Mouse (Mus musculus) heart, embryonic 15.5 days (tissue): ENCODE results near the gene Shmt2. TPM values are rescaled to one million over a fixed set of nuclear protein-coding genes. Genes with fewer than 3 reads are reported as not detected.

Source experiments
- ATAC-seq: fragments of 200-750 bp; cut with Nextera tagmentation; replicated peaks from 2 replicates; pipeline ENCODE4 v1.8.0; 2017; ENCODE audit warnings: low read depth, moderate TSS enrichment; ENCODE audit not compliant: insufficient number of reproducible peaks, insufficient read depth, low FRiP score
- H3K27ac ChIP-seq: fragments of 300-500 bp; sonication (generic); 2 replicates; pipeline ENCODE4 v1.5.1; 2015; ENCODE audit warnings: mild to moderate bottlenecking, inconsistent platforms
- H3K27me3 ChIP-seq: fragments of 300-500 bp; sonication (generic); 2 replicates; pipeline ENCODE4 v1.6.1; 2015; ENCODE audit warnings: inconsistent platforms
- H3K36me3 ChIP-seq: fragments of 300-500 bp; sonication (generic); 2 replicates; pipeline ENCODE4 v1.6.1; 2015; ENCODE audit warnings: mild to moderate bottlenecking, inconsistent platforms
- H3K4me1 ChIP-seq: fragments of 300-500 bp; sonication (generic); replicated peaks from 2 replicates; pipeline ENCODE4 v1.6.1; 2015; ENCODE audit warnings: inconsistent platforms
- H3K4me2 ChIP-seq: fragments of 300-500 bp; sonication (generic); 2 replicates; pipeline ENCODE4 v1.6.1; 2015; ENCODE audit warnings: inconsistent platforms, mild to moderate bottlenecking, moderate library complexity
- H3K4me3 ChIP-seq: fragments of 300-500 bp; sonication (generic); 2 replicates; pipeline ENCODE4 v1.5.1; 2015; ENCODE audit warnings: mild to moderate bottlenecking, inconsistent platforms
- H3K9ac ChIP-seq: fragments of 300-500 bp; sonication (generic); 2 replicates; pipeline ENCODE4 v1.6.1; 2015; ENCODE audit warnings: mild to moderate bottlenecking, inconsistent platforms
- H3K9me3 ChIP-seq: fragments of 300-500 bp; sonication (generic); replicated peaks from 2 replicates; pipeline ENCODE4 v1.6.1; 2016; ENCODE audit warnings: inconsistent platforms
- WGBS: fragments of 180-500 bp; shearing (Covaris S2); methylation state at CpG from one replicate; pipeline ENCODE4 v1.1.7; 2015; ENCODE audit warnings: mixed read lengths; 5-methylcytosine and 5-hydroxymethylcytosine counted together
- polyA plus RNA-seq: library from polyadenylated mRNA; unstranded; fragments of >200 nt; fragmentation: Nextera tagmentation; extraction: Ambion mirVana; gene quantifications from 2 replicates; pipeline ENCODE4 v1.2.1, GENCODE M21; 2015

Shmt2 gene
- polyA plus RNA-seq, 1 experiment from 2014 or later: 89.8 TPM

DNA sequence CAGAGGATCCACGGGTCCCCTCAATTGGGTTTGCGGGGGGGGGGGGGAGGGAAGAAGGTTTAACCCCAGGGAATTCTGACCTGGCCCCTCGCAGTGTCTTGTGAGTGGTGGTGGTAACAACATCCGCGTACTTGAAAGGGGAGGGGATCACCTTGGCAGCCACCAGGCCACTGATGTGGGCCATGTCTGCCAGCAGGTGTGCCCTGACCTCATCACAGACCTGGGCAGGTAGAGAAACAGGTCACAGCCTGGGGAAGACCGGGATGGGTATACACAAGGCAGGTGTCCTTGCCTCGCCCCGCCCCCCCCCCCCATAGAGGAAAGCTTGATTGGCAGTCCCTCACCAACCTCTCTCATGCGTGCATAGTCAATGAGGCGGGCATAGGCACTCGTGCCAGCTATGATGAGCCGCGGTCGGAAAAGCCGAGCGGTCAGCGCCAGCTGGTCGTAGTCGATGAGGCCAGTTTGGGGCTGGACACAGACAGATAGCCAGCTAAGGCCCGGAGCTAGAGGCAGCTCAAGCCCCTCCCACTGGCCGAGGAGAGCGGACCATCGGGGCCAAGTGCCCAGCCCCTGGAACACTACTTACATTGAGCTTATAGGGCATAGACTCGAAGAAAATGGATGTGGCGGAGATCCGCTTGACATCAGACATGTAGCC is 3.1 kb downstream of the Shmt2 start:
- no peak for ATAC-seq
- peaks cover 27% of the 10 kb centered on the region for H3K27me3 ChIP-seq
- no peak overlapping the region for H3K9ac ChIP-seq
- H3K27ac ChIP-seq: no peak overlapping the region
- H3K36me3 ChIP-seq: peaks cover 24% of the 10 kb centered on the region
- H3K4me3 ChIP-seq: no peak overlapping the region
- WGBS: 92% methylated on average over 26 of the region's 26 CpGs
- no peaks in the 10 kb centered on the region for H3K9me3 ChIP-seq
- H3K4me1 ChIP-seq: peaks cover 46% of the 10 kb centered on the region
- H3K4me2 ChIP-seq: no peak overlapping the region

DNA sequence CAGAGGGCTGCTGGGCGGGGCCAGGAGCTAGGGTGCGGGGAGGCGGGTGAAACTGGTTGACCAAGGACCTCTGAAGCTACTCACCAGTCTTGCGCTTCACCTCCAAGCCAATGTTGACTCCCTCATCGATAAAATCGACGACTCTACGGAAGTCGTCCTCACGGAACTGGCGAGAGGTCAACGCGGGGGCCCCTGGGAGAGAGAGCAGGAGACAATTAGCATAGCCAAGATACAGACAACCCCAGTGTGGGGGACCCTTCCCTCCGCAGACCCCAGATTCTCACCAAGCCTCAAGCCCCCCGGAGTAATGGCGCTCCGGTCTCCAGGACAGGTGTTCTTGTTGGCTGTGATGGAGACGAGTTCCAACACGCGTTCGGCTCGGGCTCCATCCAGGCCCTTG is 4.3 kb downstream of the Shmt2 start:
- Histone ChIP-seq H3K4me3 (no peak overlapping the region), H3K9me3 (no peaks in the 10 kb centered on the region), H3K27ac (no peak overlapping the region), H3K9ac (no peak overlapping the region), H3K4me1 (peaks cover 58% of the 10 kb centered on the region), H3K27me3 (peaks cover 27% of the 10 kb centered on the region), H3K36me3 (peaks cover 24% of the 10 kb centered on the region), H3K4me2 (no peak overlapping the region)
- no peak for ATAC-seq
- WGBS: 93% methylated on average over 22 of the region's 22 CpGs

DNA sequence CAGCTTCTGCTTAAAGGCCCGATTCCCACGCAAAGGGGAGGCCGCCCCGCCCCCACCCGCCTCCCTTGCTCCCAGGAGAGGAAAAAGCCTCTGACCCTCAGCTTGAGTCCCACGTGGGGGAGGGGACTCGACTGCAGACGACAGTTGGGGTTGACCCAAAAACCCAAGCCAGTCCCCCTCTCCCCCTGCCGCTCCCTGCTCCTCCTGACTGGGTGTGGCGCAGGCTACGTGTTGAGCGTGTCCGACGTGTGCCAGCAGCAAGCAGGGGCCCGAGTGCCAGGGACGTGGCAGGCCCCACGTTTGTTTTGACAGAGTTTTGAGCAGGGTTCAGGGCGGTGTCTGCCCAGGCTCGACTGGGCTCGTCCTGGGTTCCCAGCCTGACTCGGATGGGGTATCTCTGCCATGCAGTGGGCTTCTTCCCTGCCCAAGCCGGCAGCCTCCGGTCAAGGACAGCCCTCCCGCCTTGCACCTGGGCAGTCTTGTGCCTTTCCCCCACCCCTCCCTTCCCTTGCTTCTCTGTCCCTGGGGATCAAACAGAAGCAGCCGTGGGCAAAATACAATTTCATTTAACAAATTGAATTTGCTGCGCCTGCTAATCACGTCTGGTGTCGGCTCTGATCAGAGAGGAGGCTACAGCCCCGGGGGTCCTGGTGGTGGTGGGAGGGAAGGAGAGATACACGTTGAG is 5.5 kb downstream of the Shmt2 start:
- Histone ChIP-seq H3K4me3 (peak overlapping the region; percentile 34), H3K36me3 (peaks cover 24% of the 10 kb centered on the region), H3K27me3 (peaks cover 34% of the 10 kb centered on the region), H3K27ac (peak overlapping the region; percentile 68), H3K9me3 (no peaks in the 10 kb centered on the region), H3K4me2 (peak overlapping the region; percentile 55), H3K9ac (peak overlapping the region; percentile 23; the same call in 1 of the 2 replicates), H3K4me1 (peaks cover 66% of the 10 kb centered on the region)
- ATAC-seq: peak; percentile 52
- WGBS: 12% methylated on average over 30 of the region's 30 CpGs

DNA sequence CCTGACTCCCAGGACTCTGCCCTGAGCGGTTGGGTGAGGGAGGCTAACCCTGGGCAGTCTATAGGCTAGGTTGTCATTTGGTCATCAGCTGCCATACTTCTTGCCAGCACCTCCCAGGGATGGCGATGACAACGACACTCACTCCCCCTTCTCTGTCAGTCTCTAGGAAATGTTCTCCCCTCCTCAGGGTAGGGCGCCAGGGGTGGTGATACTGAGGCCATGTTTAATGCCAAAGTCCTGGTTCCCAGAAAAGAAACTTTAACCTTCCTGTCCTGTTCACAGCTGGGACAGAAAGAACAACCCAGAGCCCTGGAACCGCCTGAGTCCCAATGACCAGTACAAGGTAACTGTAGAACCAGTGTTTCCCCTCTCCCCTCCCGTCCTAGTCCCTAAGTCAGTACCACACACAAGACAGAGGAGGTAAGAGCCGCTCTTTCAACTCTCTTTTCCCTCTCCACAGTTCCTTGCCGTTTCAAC is 6.2 kb downstream of the Shmt2 start:
- 31% methylated on average over 8 of the region's 8 CpGs for WGBS
- Histone ChIP-seq H3K4me1 (peaks cover 66% of the 10 kb centered on the region), H3K4me2 (peak overlapping the region; percentile 55)

DNA sequence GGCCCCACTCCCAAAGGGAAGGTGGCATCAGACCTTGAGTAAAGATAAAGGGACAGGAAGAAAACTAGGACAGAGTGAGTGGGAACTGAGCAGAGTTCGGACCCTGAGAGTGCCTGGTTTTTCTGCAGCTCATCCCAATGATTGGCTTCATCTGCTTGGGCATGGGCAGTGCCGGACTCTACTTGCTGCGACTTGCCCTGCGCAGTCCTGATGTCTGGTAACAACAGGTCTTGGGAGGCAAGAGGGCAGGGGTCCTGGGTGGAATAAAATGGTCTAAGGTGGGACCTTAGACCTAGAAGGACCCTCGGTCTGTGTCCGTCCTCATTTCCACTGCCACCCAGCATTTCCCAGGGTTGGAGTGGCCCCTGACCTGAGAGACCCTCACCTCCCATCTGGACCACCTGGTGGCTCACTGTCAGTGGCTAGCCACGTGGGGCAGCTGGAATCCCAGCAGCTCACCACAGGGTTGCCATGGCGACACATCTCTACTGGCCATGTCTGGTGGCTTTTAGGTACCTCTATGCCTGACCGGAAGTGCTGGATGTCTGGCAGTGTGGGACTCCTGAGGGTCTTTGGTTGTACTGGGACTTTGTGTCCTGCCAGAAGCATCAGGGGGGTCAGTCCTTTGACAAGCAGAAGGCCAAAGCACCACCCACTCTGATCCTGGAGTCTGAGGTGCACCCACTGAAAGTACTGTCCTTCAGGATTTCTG is 6.8 kb downstream of the Shmt2 start:
- peak overlapping the region; percentile 34 for H3K4me3 ChIP-seq
- ATAC-seq: no peak
- H3K36me3 ChIP-seq: peaks cover 22% of the 10 kb centered on the region
- H3K9ac ChIP-seq: no peak overlapping the region
- no peaks in the 10 kb centered on the region for H3K9me3 ChIP-seq
- WGBS: 41% methylated on average over 9 of the region's 9 CpGs
- peak overlapping the region; percentile 55 for H3K4me2 ChIP-seq
- peaks cover 66% of the 10 kb centered on the region for H3K4me1 ChIP-seq
- H3K27ac ChIP-seq: peak overlapping the region; percentile 68
- peaks cover 47% of the 10 kb centered on the region for H3K27me3 ChIP-seq

More for the DNA sequence above, 6.2 kb downstream of the Shmt2 start:
- Histone ChIP-seq H3K9ac (peak overlapping the region; percentile 23; the same call in 1 of the 2 replicates), H3K27me3 (peaks cover 41% of the 10 kb centered on the region), H3K4me3 (peak overlapping the region; percentile 34), H3K27ac (peak overlapping the region; percentile 68), H3K36me3 (peaks cover 24% of the 10 kb centered on the region), H3K9me3 (no peaks in the 10 kb centered on the region)
- no peak for ATAC-seq

DNA sequence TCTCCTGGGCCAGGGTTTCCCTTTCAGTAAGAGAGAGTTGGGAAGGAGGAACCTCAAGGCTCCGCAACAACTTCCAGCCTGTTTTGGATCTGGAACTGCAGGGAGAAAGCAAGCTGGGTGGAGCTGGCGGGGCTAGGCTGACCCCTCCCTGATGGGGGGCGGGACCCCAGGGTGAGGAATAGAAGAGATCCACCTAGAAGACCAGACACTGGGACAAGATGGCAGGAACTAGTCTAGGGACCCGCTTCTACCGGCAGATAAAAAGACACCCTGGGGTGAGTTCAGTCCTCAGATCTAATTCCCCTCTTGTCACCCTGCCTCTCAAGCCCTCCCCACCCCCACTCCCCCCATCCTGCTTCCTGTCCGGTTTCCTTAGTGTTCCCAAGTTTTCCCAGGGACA is 7.5 kb downstream of the Shmt2 start, which contains the start of gene Ndufa4l2:
Gene Ndufa4l2 (plus strand): TSS at position 204 of the 400 bp plus-strand sequence.
- H3K4me1 ChIP-seq: peaks cover 69% of the 10 kb centered on the region
- no peak within 1 kb of the TSS for H3K9ac ChIP-seq

DNA sequence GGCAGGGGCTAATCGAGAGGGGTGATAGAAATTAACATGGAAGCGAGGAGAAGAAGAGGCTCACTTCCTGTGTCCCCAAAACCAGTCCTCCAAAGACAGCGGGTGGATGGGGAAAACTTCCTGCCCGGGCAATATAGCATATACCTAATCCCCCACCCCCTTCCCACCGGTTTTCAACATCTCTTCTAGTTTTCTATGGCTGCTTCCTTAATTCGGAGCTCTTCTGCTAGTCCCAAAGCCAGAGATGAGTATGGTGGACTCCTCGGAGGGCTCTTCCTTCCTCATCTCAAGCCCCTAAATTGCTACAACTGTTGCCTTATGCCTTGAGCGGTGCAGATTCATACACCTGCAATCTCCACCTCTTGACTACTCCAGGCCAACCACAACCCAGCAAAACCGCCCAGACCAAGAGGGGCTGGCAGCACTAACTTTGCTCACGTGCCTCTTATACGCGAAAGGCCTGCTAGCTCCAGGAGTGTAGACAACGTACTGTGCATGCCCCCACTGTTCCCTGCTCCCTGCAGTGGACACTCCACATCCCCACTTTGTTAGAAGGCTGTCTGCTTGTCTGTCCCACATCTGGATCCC is 8.0 kb downstream of the Shmt2 start:
- no peak overlapping the region for H3K9ac ChIP-seq
- H3K36me3 ChIP-seq: peaks cover 12% of the 10 kb centered on the region
- 0 out of 2 replicates have a peak overlapping the region, but pooled peaks have one; percentile 39 for H3K27ac ChIP-seq
- no peaks in the 10 kb centered on the region for H3K9me3 ChIP-seq
- H3K4me3 ChIP-seq: peak overlapping the region; percentile 57
- peaks cover 60% of the 10 kb centered on the region for H3K27me3 ChIP-seq
- ATAC-seq: no peak
- 21% methylated on average over 13 of the region's 13 CpGs for WGBS
- peaks cover 75% of the 10 kb centered on the region for H3K4me1 ChIP-seq
- peak overlapping the region; percentile 95 for H3K4me2 ChIP-seq

More for the DNA sequence above, 7.5 kb downstream of the Shmt2 start, which contains the start of gene Ndufa4l2:
- no peak for ATAC-seq
- Histone ChIP-seq H3K4me2 (peak within 1 kb of the TSS; percentile 95), H3K9me3 (no peaks in the 10 kb centered on the region), H3K4me3 (peak within 1 kb of the TSS; percentile 57), H3K36me3 (peaks cover 17% of the 10 kb centered on the region), H3K27me3 (peaks cover 54% of the 10 kb centered on the region), H3K27ac (peak within 1 kb of the TSS; percentile 68)
- WGBS: 19% methylated on average over 6 of the region's 6 CpGs

DNA sequence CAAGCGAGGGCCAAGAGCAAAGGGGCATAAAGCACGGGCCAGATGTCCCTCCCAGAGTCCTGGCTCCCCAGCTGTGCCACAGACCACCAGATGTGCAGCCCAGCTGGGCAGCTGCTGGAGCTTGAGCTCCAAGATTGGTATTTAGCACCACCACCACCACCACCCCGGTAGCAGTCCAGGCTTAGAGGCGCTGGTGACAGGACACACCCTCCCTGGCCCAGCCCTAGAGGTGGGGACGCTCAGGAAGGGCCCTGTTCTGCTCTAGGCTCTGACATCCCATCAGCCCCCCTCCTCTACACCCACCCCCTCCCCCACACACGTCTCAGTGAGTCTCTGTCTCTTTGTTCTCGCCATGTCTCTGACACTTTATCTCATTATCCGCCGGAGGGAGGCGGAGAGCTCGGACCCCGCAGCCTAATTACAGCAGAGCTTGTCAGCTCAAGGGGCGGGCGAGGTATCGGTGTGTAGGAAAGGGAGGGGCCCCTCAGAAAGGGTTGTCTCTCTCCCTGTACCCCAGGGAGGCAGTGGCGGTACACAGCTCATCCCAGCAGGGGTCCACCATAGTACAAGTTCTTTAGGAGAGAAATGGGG is 8.6 kb downstream of the Shmt2 start:
- WGBS: 1% methylated on average over 16 of the region's 16 CpGs
- Histone ChIP-seq H3K4me2 (peak overlapping the region; percentile 95), H3K27ac (no peak overlapping the region), H3K9ac (no peak overlapping the region; the same call in 1 of the 2 replicates), H3K4me3 (peak overlapping the region; percentile 57), H3K27me3 (peaks cover 66% of the 10 kb centered on the region), H3K9me3 (no peaks in the 10 kb centered on the region), H3K36me3 (peaks cover 10% of the 10 kb centered on the region), H3K4me1 (peaks cover 81% of the 10 kb centered on the region)
- ATAC-seq: 0 out of 2 replicates have a peak, but pooled peaks have one; percentile 15

DNA sequence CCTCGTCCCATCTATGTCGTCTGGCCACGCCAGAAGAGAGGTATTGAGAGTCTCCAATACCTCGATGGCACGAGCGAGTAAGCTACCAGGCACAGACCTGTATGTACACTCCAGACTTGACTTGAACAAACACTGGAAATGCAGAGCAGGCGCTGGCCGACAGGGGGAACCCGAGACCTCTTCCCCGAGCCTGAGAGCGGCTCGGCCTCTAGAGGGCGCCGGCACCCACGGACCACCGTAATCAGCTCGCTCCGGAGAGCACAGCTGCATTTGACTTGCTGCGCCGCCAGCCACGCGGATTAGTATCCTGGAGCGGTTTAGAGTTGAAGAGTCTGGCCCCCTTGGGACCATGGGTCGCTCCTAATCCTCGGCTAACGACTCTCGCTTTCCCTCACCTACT is 9.4 kb downstream of the Shmt2 start:
- peak; percentile 49 for ATAC-seq
- peak overlapping the region; percentile 95 for H3K4me2 ChIP-seq
- H3K27me3 ChIP-seq: peaks cover 73% of the 10 kb centered on the region
- peaks cover 85% of the 10 kb centered on the region for H3K4me1 ChIP-seq
- peak overlapping the region; percentile 57 for H3K4me3 ChIP-seq
- 0 out of 2 replicates have a peak, but pooled peaks cover 2% of the 10 kb centered on the region for H3K36me3 ChIP-seq
- no peaks in the 10 kb centered on the region for H3K9me3 ChIP-seq
- WGBS: under 1% methylated on average over 27 of the region's 27 CpGs
- no peak overlapping the region; the same call in none of the 2 replicates for H3K9ac ChIP-seq
- no peak overlapping the region for H3K27ac ChIP-seq

DNA sequence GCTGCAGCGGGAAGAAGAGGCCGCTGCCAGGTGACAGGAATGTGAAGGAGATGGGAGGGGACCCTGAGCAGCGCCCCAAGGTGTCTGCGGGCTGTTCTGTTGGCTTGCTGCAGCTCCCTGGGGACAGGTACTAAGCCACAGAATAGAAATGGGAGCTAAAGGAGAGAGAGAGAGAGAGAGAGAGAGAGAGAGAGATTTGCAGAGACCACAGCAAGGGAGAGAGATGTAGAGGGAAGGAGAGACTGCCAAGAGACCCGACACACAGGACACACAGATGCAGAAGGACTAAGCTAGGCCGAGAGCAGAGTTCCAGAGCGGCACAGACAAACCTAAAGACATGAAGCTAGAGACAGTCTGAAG is 10.0 kb downstream of the Shmt2 start:
- peak overlapping the region; percentile 57 for H3K4me3 ChIP-seq
- 3% methylated on average over 7 of the region's 7 CpGs for WGBS
- no peaks in the 10 kb centered on the region for H3K9me3 ChIP-seq
- no peaks in the 10 kb centered on the region for H3K36me3 ChIP-seq
- peaks cover 79% of the 10 kb centered on the region for H3K27me3 ChIP-seq
- H3K27ac ChIP-seq: no peak overlapping the region
- ATAC-seq: no peak
- peak overlapping the region; percentile 95 for H3K4me2 ChIP-seq
- peaks cover 83% of the 10 kb centered on the region for H3K4me1 ChIP-seq
- H3K9ac ChIP-seq: peak overlapping the region; percentile 20; the same call in 1 of the 2 replicates
